Mouse (Mus musculus): ENCODE results near the gene Cilp2. TPM values are rescaled to one million over a fixed set of nuclear protein-coding genes. Genes with fewer than 3 reads are reported as not detected.

Gene Cilp2
- polyA plus RNA-seq, 1 experiment from 2014 or later = 6.6 TPM

DNA sequence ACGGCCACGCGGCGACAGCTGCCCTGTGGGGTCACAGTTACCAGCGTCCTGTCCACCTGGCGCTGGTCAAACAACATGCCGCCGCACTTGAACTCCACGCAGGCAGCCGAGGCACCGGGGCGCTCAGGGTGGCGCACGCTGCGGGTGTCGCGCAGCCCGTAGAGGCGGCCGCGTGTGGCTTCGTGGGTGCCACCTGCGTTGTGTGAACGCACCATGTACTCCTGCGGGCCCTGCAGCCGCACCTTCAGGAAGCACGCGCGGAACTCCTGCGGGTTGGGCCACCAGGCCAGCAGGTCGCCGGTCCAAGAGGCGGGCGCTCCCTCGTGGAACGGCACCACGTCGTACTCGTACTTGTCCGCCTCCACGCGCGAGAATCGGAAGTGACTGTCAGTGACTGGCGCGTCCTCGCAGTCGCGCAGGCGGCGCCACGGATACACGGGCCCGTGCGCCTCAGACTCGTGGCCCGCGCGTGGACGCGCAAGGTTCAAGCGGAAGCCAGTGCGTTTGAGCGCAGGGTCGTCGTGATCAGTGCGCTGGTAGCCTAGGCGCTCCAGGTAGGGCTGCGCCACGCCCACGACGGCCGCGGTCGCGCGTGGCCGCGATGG lies 6.1 kb downstream of the Cilp2 start:
- ATAC-seq = peak; percentile 16; the same call in 1 of the 2 replicates
- peaks cover 7% of the 10 kb centered on the region; the same call in 1 of the 2 replicates for H3K4me1 ChIP-seq (ENCODE audit: control insufficient read depth, insufficient read depth, low read length)
- 17% methylated on average over 77 of the region's 79 CpGs for WGBS

DNA sequence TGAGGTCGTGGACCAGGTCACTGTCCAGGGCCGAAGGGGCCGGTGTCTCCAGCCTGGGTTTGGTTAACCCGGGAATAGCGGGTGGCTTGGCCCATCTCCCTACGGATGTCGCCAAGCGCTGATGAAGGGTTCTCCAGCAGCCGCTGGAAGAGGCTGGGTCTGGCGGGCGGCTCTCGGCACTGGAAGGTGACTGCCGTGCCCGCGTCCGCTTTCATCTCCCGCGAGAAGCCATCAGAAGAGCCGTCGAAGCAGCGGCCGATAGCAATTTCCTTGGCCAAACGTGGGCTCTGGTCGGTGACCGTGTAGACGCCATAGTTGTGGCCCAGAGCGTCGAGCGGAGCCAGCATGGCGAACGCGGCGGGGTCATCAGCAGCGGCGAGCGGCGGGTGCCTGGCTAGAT lies 6.6 kb downstream of the Cilp2 start:
- WGBS = 13% methylated on average over 37 of the region's 37 CpGs
- Histone ChIP-seq H3K4me1 (ENCODE audit: control insufficient read depth, insufficient read depth, low read length) (peaks cover 7% of the 10 kb centered on the region; the same call in 1 of the 2 replicates), H3K36me3 (ENCODE audit: control insufficient read depth, insufficient read depth, low read length) (no peaks in the 10 kb centered on the region), H3K4me3 (ENCODE audit: low read depth, low read length) (peak overlapping the region; percentile 45), H3K9ac (ENCODE audit: low read depth, low read length) (peak overlapping the region; percentile 34; the same call in 1 of the 2 replicates), H3K9me3 (replicated peaks; ENCODE audit: control insufficient read depth, low read length, poor library complexity, severe bottlenecking) (no peaks in the 10 kb centered on the region), H3K27me3 (ENCODE audit: control insufficient read depth, insufficient read depth, low read depth, low read length) (peaks cover 66% of the 10 kb centered on the region), H3K4me2 (ENCODE audit: low read length) (peak overlapping the region; percentile 59), H3K27ac (ENCODE audit: low read length) (no peak overlapping the region)
- no peak for ATAC-seq

More for the DNA sequence above, 6.1 kb downstream of the Cilp2 start:
- no peaks in the 10 kb centered on the region for H3K9me3 ChIP-seq (replicated peaks; ENCODE audit: control insufficient read depth, low read length, poor library complexity, severe bottlenecking)
- no peak overlapping the region for H3K27ac ChIP-seq (ENCODE audit: low read length)
- H3K27me3 ChIP-seq (ENCODE audit: control insufficient read depth, insufficient read depth, low read depth, low read length) = peaks cover 71% of the 10 kb centered on the region
- H3K36me3 ChIP-seq (ENCODE audit: control insufficient read depth, insufficient read depth, low read length) = no peaks in the 10 kb centered on the region
- H3K4me3 ChIP-seq (ENCODE audit: low read depth, low read length) = peak overlapping the region; percentile 45
- H3K9ac ChIP-seq (ENCODE audit: low read depth, low read length) = peak overlapping the region; percentile 63
- peak overlapping the region; percentile 59 for H3K4me2 ChIP-seq (ENCODE audit: low read length)

DNA sequence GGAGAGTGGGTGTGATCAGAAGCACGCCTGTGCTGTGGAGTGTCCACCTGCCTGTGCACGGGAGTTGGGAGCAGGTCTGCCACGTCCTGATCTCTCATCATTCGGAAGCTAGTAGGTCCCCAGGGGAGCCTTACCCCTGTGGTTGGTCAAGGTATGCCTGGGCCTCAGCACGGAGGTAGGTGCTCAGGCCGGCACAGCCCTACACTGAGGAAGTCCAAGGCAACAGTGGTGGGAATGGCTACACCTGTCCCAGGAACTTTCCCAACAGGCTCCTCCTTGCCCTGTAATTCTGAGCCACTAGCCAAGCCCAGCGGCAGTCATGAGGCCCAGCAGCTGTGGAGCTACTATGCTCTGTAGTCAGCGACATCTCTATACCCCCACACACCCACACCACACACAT lies 7.8 kb downstream of the Cilp2 start:
- no peak overlapping the region for H3K4me3 ChIP-seq (ENCODE audit: low read depth, low read length)
- peaks cover 7% of the 10 kb centered on the region; the same call in 1 of the 2 replicates for H3K4me1 ChIP-seq (ENCODE audit: control insufficient read depth, insufficient read depth, low read length)
- ATAC-seq = no peak
- peaks cover 56% of the 10 kb centered on the region for H3K27me3 ChIP-seq (ENCODE audit: control insufficient read depth, insufficient read depth, low read depth, low read length)
- H3K36me3 ChIP-seq (ENCODE audit: control insufficient read depth, insufficient read depth, low read length) = no peaks in the 10 kb centered on the region
- 57% methylated on average over 8 of the region's 8 CpGs for WGBS
- no peak overlapping the region for H3K27ac ChIP-seq (ENCODE audit: low read length)
- no peaks in the 10 kb centered on the region for H3K9me3 ChIP-seq (replicated peaks; ENCODE audit: control insufficient read depth, low read length, poor library complexity, severe bottlenecking)
- peak overlapping the region; percentile 59 for H3K4me2 ChIP-seq (ENCODE audit: low read length)
- H3K9ac ChIP-seq (ENCODE audit: low read depth, low read length) = no peak overlapping the region

DNA sequence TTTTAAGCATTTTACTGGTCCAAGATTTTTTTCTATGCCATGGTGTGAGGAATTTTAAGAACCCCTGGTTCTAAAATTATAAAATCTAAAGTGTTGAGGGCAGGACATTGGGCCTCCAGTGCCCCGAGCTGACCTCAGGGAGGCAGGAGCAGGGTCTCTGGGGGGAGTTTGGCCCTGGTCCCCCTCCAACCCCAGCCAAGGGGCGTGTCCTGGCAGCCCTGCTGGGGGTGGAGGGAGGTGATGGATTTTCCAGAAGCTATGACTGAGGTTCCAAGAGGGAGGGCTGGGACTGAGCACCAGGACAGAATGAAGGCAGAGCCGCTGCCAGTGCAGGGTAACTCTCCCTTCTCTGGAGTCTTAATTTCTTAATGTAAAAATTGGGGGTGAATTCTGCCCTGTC lies 9.5 kb downstream of the Cilp2 start:
- 50% methylated on average over 3 of the region's 3 CpGs for WGBS
- H3K27ac ChIP-seq (ENCODE audit: low read length) = no peak overlapping the region

DNA sequence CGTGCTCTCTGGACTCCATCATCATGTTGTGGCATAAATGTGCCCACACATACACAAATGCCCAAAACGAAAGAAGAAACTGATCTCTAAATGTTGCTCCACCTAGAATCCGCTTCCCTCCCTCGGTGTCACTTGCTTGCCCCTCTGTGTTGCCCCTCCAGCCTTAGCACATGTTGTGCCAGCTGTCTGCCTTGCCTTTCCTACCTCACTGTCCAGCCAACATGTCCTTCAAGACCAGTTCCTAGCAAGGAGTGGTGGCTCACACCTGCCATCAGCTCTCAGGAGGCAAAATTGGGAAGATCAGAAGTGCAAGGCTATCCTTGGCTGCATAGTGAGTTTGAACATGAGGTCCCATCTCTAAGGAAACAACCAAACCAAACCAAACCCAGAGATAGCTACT lies 10.1 kb downstream of the Cilp2 start:
- H3K9ac ChIP-seq (ENCODE audit: low read depth, low read length) = no peak overlapping the region
- peaks cover 7% of the 10 kb centered on the region; the same call in 1 of the 2 replicates for H3K4me1 ChIP-seq (ENCODE audit: control insufficient read depth, insufficient read depth, low read length)
- no peak overlapping the region for H3K4me3 ChIP-seq (ENCODE audit: low read depth, low read length)
- no peak overlapping the region for H3K27ac ChIP-seq (ENCODE audit: low read length)
- H3K4me2 ChIP-seq (ENCODE audit: low read length) = no peak overlapping the region
- H3K36me3 ChIP-seq (ENCODE audit: control insufficient read depth, insufficient read depth, low read length) = no peaks in the 10 kb centered on the region
- H3K9me3 ChIP-seq (replicated peaks; ENCODE audit: control insufficient read depth, low read length, poor library complexity, severe bottlenecking) = no peaks in the 10 kb centered on the region
- H3K27me3 ChIP-seq (ENCODE audit: control insufficient read depth, insufficient read depth, low read depth, low read length) = peaks cover 33% of the 10 kb centered on the region
- WGBS = 85% methylated on average over 4 of the region's 4 CpGs
- ATAC-seq = no peak

More for the DNA sequence above, 9.5 kb downstream of the Cilp2 start:
- Histone ChIP-seq H3K4me2 (ENCODE audit: low read length) (no peak overlapping the region), H3K4me3 (ENCODE audit: low read depth, low read length) (no peak overlapping the region), H3K36me3 (ENCODE audit: control insufficient read depth, insufficient read depth, low read length) (no peaks in the 10 kb centered on the region), H3K27me3 (ENCODE audit: control insufficient read depth, insufficient read depth, low read depth, low read length) (peaks cover 39% of the 10 kb centered on the region), H3K9ac (ENCODE audit: low read depth, low read length) (no peak overlapping the region), H3K4me1 (ENCODE audit: control insufficient read depth, insufficient read depth, low read length) (peaks cover 7% of the 10 kb centered on the region; the same call in 1 of the 2 replicates), H3K9me3 (replicated peaks; ENCODE audit: control insufficient read depth, low read length, poor library complexity, severe bottlenecking) (no peaks in the 10 kb centered on the region)
- ATAC-seq = no peak

DNA sequence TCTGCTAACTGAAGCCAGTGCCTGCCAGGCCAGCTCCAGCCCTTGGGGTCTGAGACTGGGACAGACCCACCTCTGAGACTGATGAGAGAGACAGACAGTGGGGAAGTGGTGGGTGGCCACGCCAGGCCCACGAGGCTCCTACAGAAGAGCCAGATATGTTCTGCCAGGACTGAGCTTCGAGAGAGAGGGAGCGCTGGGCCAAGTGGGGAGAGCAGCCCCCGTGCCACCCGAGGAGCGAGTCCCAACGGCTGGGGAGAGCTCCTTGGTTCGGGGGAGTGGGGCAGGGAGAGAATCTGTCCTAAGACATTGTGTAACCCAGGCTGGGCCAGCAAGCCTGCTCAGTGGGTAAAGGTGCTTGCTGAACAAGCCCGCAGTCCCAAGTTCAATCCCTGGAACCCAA lies 10.5 kb downstream of the Cilp2 start:
- WGBS = 82% methylated on average over 10 of the region's 10 CpGs
- ATAC-seq = no peak

DNA sequence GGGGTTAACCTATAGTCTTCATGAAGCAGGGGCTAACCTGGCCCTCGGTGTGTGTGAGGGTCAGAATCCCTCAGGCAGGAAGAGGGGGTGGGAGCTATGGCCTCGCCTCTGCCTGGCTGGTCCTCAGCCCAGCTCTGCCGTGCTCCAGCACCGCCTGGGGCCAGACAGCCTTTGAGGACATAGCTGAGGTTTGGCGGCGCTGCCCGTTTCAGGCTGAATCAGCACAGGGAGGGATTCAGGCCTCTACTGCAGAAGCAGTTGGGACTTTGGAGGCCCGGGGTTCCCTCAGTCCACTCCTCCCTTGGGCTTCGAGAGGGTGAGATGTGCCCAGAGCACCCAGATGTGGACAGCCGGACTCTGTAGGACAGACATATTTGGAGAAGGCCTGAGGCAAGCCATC lies 11.4 kb downstream of the Cilp2 start:
- Histone ChIP-seq H3K9ac (ENCODE audit: low read depth, low read length) (no peak overlapping the region), H3K4me2 (ENCODE audit: low read length) (no peak overlapping the region), H3K36me3 (ENCODE audit: control insufficient read depth, insufficient read depth, low read length) (no peaks in the 10 kb centered on the region), H3K9me3 (replicated peaks; ENCODE audit: control insufficient read depth, low read length, poor library complexity, severe bottlenecking) (no peaks in the 10 kb centered on the region), H3K4me3 (ENCODE audit: low read depth, low read length) (no peak overlapping the region), H3K27me3 (ENCODE audit: control insufficient read depth, insufficient read depth, low read depth, low read length) (peaks cover 20% of the 10 kb centered on the region), H3K4me1 (ENCODE audit: control insufficient read depth, insufficient read depth, low read length) (peaks cover 5% of the 10 kb centered on the region; the same call in 1 of the 2 replicates), H3K27ac (ENCODE audit: low read length) (no peak overlapping the region)
- ATAC-seq = no peak
- 51% methylated on average over 10 of the region's 10 CpGs for WGBS

More for the DNA sequence above, 10.5 kb downstream of the Cilp2 start:
- no peak overlapping the region for H3K9ac ChIP-seq (ENCODE audit: low read depth, low read length)
- H3K27ac ChIP-seq (ENCODE audit: low read length) = no peak overlapping the region
- H3K36me3 ChIP-seq (ENCODE audit: control insufficient read depth, insufficient read depth, low read length) = no peaks in the 10 kb centered on the region
- H3K4me2 ChIP-seq (ENCODE audit: low read length) = no peak overlapping the region
- H3K9me3 ChIP-seq (replicated peaks; ENCODE audit: control insufficient read depth, low read length, poor library complexity, severe bottlenecking) = no peaks in the 10 kb centered on the region
- H3K4me1 ChIP-seq (ENCODE audit: control insufficient read depth, insufficient read depth, low read length) = peaks cover 7% of the 10 kb centered on the region; the same call in 1 of the 2 replicates
- no peak overlapping the region for H3K4me3 ChIP-seq (ENCODE audit: low read depth, low read length)
- peaks cover 28% of the 10 kb centered on the region for H3K27me3 ChIP-seq (ENCODE audit: control insufficient read depth, insufficient read depth, low read depth, low read length)

DNA sequence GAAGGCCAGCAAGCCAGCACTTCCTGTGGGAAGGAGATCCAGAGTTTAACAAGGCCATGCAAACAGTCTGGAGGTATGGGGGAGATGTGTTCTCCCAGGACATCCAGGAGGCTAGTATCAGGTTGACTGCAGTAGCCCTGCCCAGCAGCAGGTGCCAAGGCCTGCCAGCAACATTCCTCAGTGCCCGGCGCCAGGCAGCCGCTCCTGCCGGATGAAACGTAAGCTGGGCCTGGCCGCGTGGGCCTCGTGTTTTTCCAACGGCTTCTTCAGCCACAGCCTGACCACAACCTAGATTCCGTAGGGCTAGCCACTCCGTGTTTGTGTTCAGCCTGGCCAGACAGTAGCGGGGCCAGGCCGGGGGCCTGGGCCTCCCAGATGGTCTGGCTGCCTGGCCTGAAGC lies 12.8 kb downstream of the Cilp2 start:
- H3K27ac ChIP-seq (ENCODE audit: low read length) = no peak overlapping the region
- H3K27me3 ChIP-seq (ENCODE audit: control insufficient read depth, insufficient read depth, low read depth, low read length) = peaks cover 5% of the 10 kb centered on the region
- H3K4me3 ChIP-seq (ENCODE audit: low read depth, low read length) = no peak overlapping the region
- H3K9me3 ChIP-seq (replicated peaks; ENCODE audit: control insufficient read depth, low read length, poor library complexity, severe bottlenecking) = no peaks in the 10 kb centered on the region
- no peak for ATAC-seq
- no peak overlapping the region for H3K9ac ChIP-seq (ENCODE audit: low read depth, low read length)
- WGBS = 85% methylated on average over 13 of the region's 13 CpGs
- no peaks in the 10 kb centered on the region for H3K36me3 ChIP-seq (ENCODE audit: control insufficient read depth, insufficient read depth, low read length)
- H3K4me2 ChIP-seq (ENCODE audit: low read length) = no peak overlapping the region
- H3K4me1 ChIP-seq (ENCODE audit: control insufficient read depth, insufficient read depth, low read length) = no peaks in the 10 kb centered on the region; the same call in 1 of the 2 replicates

DNA sequence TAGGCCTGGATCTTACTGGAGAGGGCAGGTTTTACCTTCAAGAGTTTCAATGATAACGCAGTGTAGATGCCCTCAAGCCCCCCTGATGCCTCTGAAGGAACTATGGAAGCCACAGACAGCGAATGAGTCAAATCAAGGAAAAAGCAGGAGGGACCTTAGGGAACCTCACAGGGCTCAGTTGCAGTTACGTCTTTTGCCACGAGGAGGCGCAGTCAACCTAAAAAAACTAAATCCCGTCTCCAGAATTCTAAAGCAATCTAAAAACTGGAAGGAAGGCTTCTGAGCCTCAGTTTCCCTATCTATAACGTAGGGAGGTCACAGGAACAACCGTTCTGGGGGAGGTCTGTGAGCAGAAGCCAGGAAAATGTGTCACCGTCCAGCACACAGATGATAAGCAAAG lies 13.3 kb downstream of the Cilp2 start:
- no peak overlapping the region for H3K27ac ChIP-seq (ENCODE audit: low read length)
- H3K4me2 ChIP-seq (ENCODE audit: low read length) = no peak overlapping the region
- H3K36me3 ChIP-seq (ENCODE audit: control insufficient read depth, insufficient read depth, low read length) = no peaks in the 10 kb centered on the region
- H3K9ac ChIP-seq (ENCODE audit: low read depth, low read length) = no peak overlapping the region
- WGBS = 12% methylated on average over 9 of the region's 9 CpGs
- H3K4me3 ChIP-seq (ENCODE audit: low read depth, low read length) = no peak overlapping the region
- H3K4me1 ChIP-seq (ENCODE audit: control insufficient read depth, insufficient read depth, low read length) = no peaks in the 10 kb centered on the region
- peaks cover 2% of the 10 kb centered on the region for H3K27me3 ChIP-seq (ENCODE audit: control insufficient read depth, insufficient read depth, low read depth, low read length)
- ATAC-seq = no peak
- H3K9me3 ChIP-seq (replicated peaks; ENCODE audit: control insufficient read depth, low read length, poor library complexity, severe bottlenecking) = no peaks in the 10 kb centered on the region

All from midbrain, embryonic 16.5 days (tissue).